Mouse (Mus musculus): ENCODE results near the gene Triobp.

DNA sequence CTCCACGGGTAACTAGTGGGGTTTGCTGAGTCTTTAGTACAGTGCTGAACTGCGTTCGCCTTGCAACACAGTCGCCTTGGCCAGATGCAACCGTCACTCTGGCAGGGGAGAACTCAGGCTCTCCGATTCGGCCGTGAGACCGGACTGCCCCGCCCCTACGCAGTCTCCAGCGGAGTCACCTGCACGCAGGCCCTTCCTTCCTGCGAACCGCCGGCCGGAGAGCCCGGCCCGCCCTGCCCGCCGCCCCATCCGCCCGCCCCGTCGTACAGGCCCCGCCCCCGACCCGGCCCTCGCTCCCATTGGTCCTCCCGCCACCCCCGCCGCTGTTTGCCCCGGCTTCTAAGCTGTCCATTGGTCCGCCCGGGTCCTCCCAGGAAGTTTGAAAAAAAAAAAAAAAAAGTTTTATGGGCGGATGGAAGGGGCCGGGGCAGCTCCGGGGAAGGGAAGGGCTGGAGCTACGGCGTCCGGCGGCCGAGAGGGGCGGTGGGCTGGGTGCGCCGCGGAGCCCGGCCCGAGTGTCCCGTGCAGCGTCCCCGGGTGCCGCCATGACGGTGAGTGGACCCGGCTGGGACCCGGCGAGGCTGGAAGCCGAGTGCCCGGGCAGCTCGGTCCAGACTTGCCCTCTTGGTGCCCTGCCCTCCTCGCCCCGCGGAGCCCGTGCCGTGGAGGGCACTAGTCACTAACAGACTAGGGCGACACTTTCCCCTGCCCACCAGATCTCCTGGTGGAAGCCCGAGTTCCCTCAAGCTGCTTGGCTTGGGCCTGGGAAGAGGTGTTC lies 35.3 kb downstream of the Triobp start:
- no peak for TF ChIP-seq CTCF (IDR thresholded peaks at IDR 0.05; ENCODE audit: control insufficient read depth, insufficient read depth, insufficient read length)
- no peak for TF ChIP-seq MAX (IDR thresholded peaks at IDR 0.05)
- no peak for TF ChIP-seq FOSL1 (IDR thresholded peaks at IDR 0.05; ENCODE audit: insufficient read depth, low read length, poor library complexity, severe bottlenecking)
- TF ChIP-seq CEBPB (IDR thresholded peaks at IDR 0.05; ENCODE audit: low read depth), result no peak

Measured in C2C12 (cell line).